Mouse (Mus musculus) induced T-regulatory cell, adult 2 months (primary cell): ENCODE measurements around the gene Lonp2.
A peak's percentile ranks its signal among the peaks of the same experiment; 100 is the strongest.

Experiments
- DNase-seq: peaks from one replicate; pipeline ENCODE4 v3.0.0-alpha.2; 2012; ENCODE audit warnings: low read depth

The Lonp2 gene

GRCm38 (mm10) chr8:86624915-86625314 lies 1.1 kb downstream of the Lonp2 start:
- peak; percentile 40 for DNase-seq

GRCm38 (mm10) chr8:86630212-86630611 lies 6.4 kb downstream of the Lonp2 start:
- DNase-seq, result no peak

- no peak for DNase-seq
Measured at GRCm38 (mm10) chr8:86631395-86631794, 7.6 kb downstream of the Lonp2 start.

GRCm38 (mm10) chr8:86637826-86638225 lies 14.0 kb downstream of the Lonp2 start:
- DNase-seq, result no peak

- DNase-seq, result no peak
Measured at GRCm38 (mm10) chr8:86638981-86639380, 15.1 kb downstream of the Lonp2 start.

GRCm38 (mm10) chr8:86642682-86643081 lies 18.8 kb downstream of the Lonp2 start:
- DNase-seq, result no peak

- DNase-seq, result no peak
Measured at GRCm38 (mm10) chr8:86644661-86645060, 20.8 kb downstream of the Lonp2 start.

GRCm38 (mm10) chr8:86647771-86648170 lies 23.9 kb downstream of the Lonp2 start:
- no peak for DNase-seq

GRCm38 (mm10) chr8:86651416-86651815 lies 27.6 kb downstream of the Lonp2 start:
- no peak for DNase-seq

- no peak for DNase-seq
Measured at GRCm38 (mm10) chr8:86652546-86652945, 28.7 kb downstream of the Lonp2 start.

- peak; percentile 19 for DNase-seq
Measured at GRCm38 (mm10) chr8:86654578-86654977, 30.7 kb downstream of the Lonp2 start.

- DNase-seq, result no peak
Measured at GRCm38 (mm10) chr8:86668750-86669149, 44.9 kb downstream of the Lonp2 start.

- no peak for DNase-seq
Measured at GRCm38 (mm10) chr8:86669259-86669658, 45.4 kb downstream of the Lonp2 start.

GRCm38 (mm10) chr8:86686629-86687028 lies 62.8 kb downstream of the Lonp2 start:
- DNase-seq, result peak; percentile 20

- DNase-seq, result no peak
Measured at GRCm38 (mm10) chr8:86692107-86692506, 68.3 kb downstream of the Lonp2 start.

GRCm38 (mm10) chr8:86694011-86694410 lies 70.2 kb downstream of the Lonp2 start:
- no peak for DNase-seq

GRCm38 (mm10) chr8:86695703-86696102 lies 71.9 kb downstream of the Lonp2 start:
- DNase-seq, result no peak

GRCm38 (mm10) chr8:86698811-86699421 lies 75.1 kb downstream of the Lonp2 start:
- no peak for DNase-seq

GRCm38 (mm10) chr8:86699471-86699870 lies 75.6 kb downstream of the Lonp2 start:
- no peak for DNase-seq

- no peak for DNase-seq
Measured at GRCm38 (mm10) chr8:86702453-86702852, 78.6 kb downstream of the Lonp2 start.

- no peak for DNase-seq
Measured at GRCm38 (mm10) chr8:86705317-86705716, 81.5 kb downstream of the Lonp2 start.

- peak; percentile 40 for DNase-seq
Measured at GRCm38 (mm10) chr8:86706756-86707155, 82.9 kb downstream of the Lonp2 start.

- peak; percentile 92 for DNase-seq
Measured at GRCm38 (mm10) chr8:86707873-86708272, 84.0 kb downstream of the Lonp2 start.

GRCm38 (mm10) chr8:86712594-86712993 lies 88.8 kb downstream of the Lonp2 start:
- DNase-seq, result no peak
